Mouse (Mus musculus) cerebellum, adult 2 months (tissue): ENCODE data around the gene Anp32e.

ENCODE experiments used
- CTCF ChIP-seq: fragments of 200-500 bp; IDR thresholded peaks from 2 replicates; pipeline ENCODE4 v1.5.1; 2011; ENCODE audit warnings: low read depth, mild to moderate bottlenecking, control low read depth, low read length, moderate library complexity, borderline replicate concordance; ENCODE audit not compliant: insufficient read depth
- POLR2A ChIP-seq: fragments of 200-500 bp; IDR thresholded peaks from 2 replicates; pipeline ENCODE4 v1.6.1; 2011; ENCODE audit warnings: low read length, control low read depth, borderline replicate concordance; ENCODE audit not compliant: insufficient read depth

- TF ChIP-seq POLR2A (no peak), CTCF (no peak)
Observed at GRCm38 (mm10) chr3:95901616-95902372, 27.3 kb upstream of the Anp32e start.
